Mouse (Mus musculus) hindbrain, postnatal 0 days (tissue): ENCODE results near the gene Sf3a2. TPM values are rescaled to one million over a fixed set of nuclear protein-coding genes. Genes with fewer than 3 reads are reported as not detected.

Experiments used
- ATAC-seq: fragments of 200-750 bp; cut with Nextera tagmentation; 2 replicates; pipeline ENCODE4 v1.8.0; 2017; ENCODE audit warnings: mild to moderate bottlenecking, moderate TSS enrichment, moderate library complexity
- DNase-seq: peaks from one replicate; pipeline ENCODE4 v3.0.0-alpha.2; 2015; ENCODE audit warnings: low spot score
- H3K27ac ChIP-seq: fragments of 300-500 bp; sonication (generic); 2 replicates; pipeline ENCODE4 v1.5.1; 2014; ENCODE audit warnings: mild to moderate bottlenecking
- H3K27me3 ChIP-seq: fragments of 300-500 bp; sonication (generic); 2 replicates; pipeline ENCODE4 v1.6.1; 2014; ENCODE audit warnings: low read length, mixed read lengths; ENCODE audit not compliant: insufficient read depth
- H3K36me3 ChIP-seq: fragments of 300-500 bp; sonication (generic); 2 replicates; pipeline ENCODE4 v1.6.1; 2014; ENCODE audit warnings: low read length, mixed read lengths; ENCODE audit not compliant: insufficient read depth
- H3K4me1 ChIP-seq: fragments of 300-500 bp; sonication (generic); 2 replicates; pipeline ENCODE4 v1.6.1; 2014; ENCODE audit warnings: antibody characterized with exemption, low read length, mixed read lengths; ENCODE audit not compliant: insufficient read depth
- H3K4me2 ChIP-seq: fragments of 300-500 bp; sonication (generic); 2 replicates; pipeline ENCODE4 v1.6.1; 2014; ENCODE audit warnings: low read depth, mild to moderate bottlenecking, low read length, moderate library complexity, mixed read lengths
- H3K4me3 ChIP-seq: fragments of 300-500 bp; sonication (generic); 2 replicates; pipeline ENCODE4 v1.5.1; 2014; ENCODE audit warnings: low read length
- H3K9ac ChIP-seq: fragments of 300-500 bp; sonication (generic); replicated peaks from 2 replicates; pipeline ENCODE4 v1.6.1; 2014; ENCODE audit warnings: mild to moderate bottlenecking, low read length, moderate library complexity, mixed read lengths
- H3K9me3 ChIP-seq: fragments of 300-500 bp; sonication (generic); 2 replicates; pipeline ENCODE4 v1.6.1; 2016; ENCODE audit warnings: low read length, mixed read lengths
- CTCF ChIP-seq: IDR thresholded peaks from 2 replicates; pipeline ENCODE4 v1.5.1; 2016; ENCODE audit warnings: antibody characterized with exemption, control low read depth, low read depth
- WGBS: fragments of 180-500 bp; shearing (Covaris S2); extraction: QIAGEN DNeasy Blood & Tissue Kit; methylation state at CpG from one replicate; pipeline ENCODE4 v1.1.7; 2014; 5-methylcytosine and 5-hydroxymethylcytosine counted together
- polyA plus RNA-seq: library from polyadenylated mRNA; unstranded; fragments of >200 nt; fragmentation: Nextera tagmentation; extraction: Ambion mirVana; gene quantifications from 2 replicates; pipeline ENCODE4 v1.2.1, GENCODE M21; 2015
- total RNA-seq: library from RNA; depleted of rRNA; stranded (reverse); fragments of >200 nt; gene quantifications from 2 replicates; pipeline ENCODE4 v1.2.3, GENCODE M21; 2014

The Sf3a2 gene
- total and polyA plus RNA-seq, 2 experiments from 2014 or later: 14.2 to 53.2 TPM

DNA sequence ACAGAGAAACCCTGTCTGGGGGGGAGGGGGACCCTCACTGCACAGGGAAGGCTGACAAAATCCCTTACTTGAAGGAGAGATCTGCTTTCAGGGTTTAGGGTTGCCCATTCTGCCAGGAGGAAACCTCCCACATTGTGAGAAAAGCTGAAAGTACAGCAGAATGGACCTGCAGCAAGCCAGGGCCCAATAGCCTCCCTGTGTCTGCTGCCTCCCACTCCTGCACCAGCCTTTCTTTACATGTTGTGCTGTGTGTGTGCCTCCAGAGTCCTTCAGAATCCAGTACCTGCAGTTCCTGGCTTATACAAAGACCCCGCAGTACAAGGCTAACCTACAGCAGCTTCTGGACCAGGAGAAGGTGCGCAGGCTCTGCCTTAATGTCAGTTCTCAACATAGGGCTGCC is 13.7 kb upstream of the Sf3a2 start:
- DNase-seq (no peak), ATAC-seq (no peak)
- 89% methylated on average over 2 of the region's 2 CpGs for WGBS
- Histone ChIP-seq H3K4me1 (no peaks in the 10 kb centered on the region), H3K27ac (no peak overlapping the region), H3K9ac (no peak overlapping the region), H3K36me3 (peaks cover 96% of the 10 kb centered on the region), H3K27me3 (no peaks in the 10 kb centered on the region), H3K9me3 (no peaks in the 10 kb centered on the region), H3K4me2 (no peak overlapping the region), H3K4me3 (no peak overlapping the region)
- TF ChIP-seq CTCF: no peak

- DNase-seq (no peak), ATAC-seq (no peak)
- Histone ChIP-seq H3K27ac (no peak overlapping the region), H3K27me3 (no peaks in the 10 kb centered on the region), H3K36me3 (peaks cover 93% of the 10 kb centered on the region), H3K9ac (no peak overlapping the region), H3K4me3 (no peak overlapping the region), H3K9me3 (no peaks in the 10 kb centered on the region), H3K4me2 (no peak overlapping the region), H3K4me1 (no peaks in the 10 kb centered on the region)
- 51% methylated on average over 12 of the region's 12 CpGs for WGBS
- no peak for TF ChIP-seq CTCF
Observed at GRCm38 (mm10) chr10:80784871-80785270, 13.1 kb upstream of the Sf3a2 start.

GRCm38 (mm10) chr10:80785963-80786362 is 12.0 kb upstream of the Sf3a2 start:
- Histone ChIP-seq H3K4me2 (no peak overlapping the region), H3K27me3 (no peaks in the 10 kb centered on the region), H3K9ac (no peak overlapping the region), H3K27ac (no peak overlapping the region), H3K36me3 (peaks cover 93% of the 10 kb centered on the region), H3K4me1 (no peaks in the 10 kb centered on the region), H3K9me3 (no peaks in the 10 kb centered on the region), H3K4me3 (no peak overlapping the region)
- DNase-seq (no peak), ATAC-seq (no peak)
- WGBS: 96% methylated on average over 11 of the region's 11 CpGs
- TF ChIP-seq CTCF: no peak

GRCm38 (mm10) chr10:80787517-80787916 is 10.5 kb upstream of the Sf3a2 start:
- H3K4me1 ChIP-seq: no peaks in the 10 kb centered on the region
- DNase-seq (no peak), ATAC-seq (no peak)
- H3K27ac ChIP-seq: no peak overlapping the region
- H3K9ac ChIP-seq: no peak overlapping the region
- no peak overlapping the region for H3K4me2 ChIP-seq
- no peak overlapping the region for H3K4me3 ChIP-seq
- WGBS: 93% methylated on average over 2 of the region's 2 CpGs
- H3K27me3 ChIP-seq: no peaks in the 10 kb centered on the region
- peaks cover 88% of the 10 kb centered on the region for H3K36me3 ChIP-seq
- TF ChIP-seq CTCF: no peak
- no peaks in the 10 kb centered on the region for H3K9me3 ChIP-seq

GRCm38 (mm10) chr10:80790761-80791404 is 7.1 kb upstream of the Sf3a2 start:
- ATAC-seq (no peak), DNase-seq (no peak)
- WGBS: 91% methylated on average over 19 of the region's 19 CpGs
- Histone ChIP-seq H3K4me1 (no peaks in the 10 kb centered on the region), H3K27ac (no peak overlapping the region), H3K9ac (no peak overlapping the region), H3K27me3 (no peaks in the 10 kb centered on the region), H3K4me2 (no peak overlapping the region), H3K4me3 (no peak overlapping the region), H3K36me3 (peaks cover 71% of the 10 kb centered on the region), H3K9me3 (no peaks in the 10 kb centered on the region)
- no peak for TF ChIP-seq CTCF

DNA sequence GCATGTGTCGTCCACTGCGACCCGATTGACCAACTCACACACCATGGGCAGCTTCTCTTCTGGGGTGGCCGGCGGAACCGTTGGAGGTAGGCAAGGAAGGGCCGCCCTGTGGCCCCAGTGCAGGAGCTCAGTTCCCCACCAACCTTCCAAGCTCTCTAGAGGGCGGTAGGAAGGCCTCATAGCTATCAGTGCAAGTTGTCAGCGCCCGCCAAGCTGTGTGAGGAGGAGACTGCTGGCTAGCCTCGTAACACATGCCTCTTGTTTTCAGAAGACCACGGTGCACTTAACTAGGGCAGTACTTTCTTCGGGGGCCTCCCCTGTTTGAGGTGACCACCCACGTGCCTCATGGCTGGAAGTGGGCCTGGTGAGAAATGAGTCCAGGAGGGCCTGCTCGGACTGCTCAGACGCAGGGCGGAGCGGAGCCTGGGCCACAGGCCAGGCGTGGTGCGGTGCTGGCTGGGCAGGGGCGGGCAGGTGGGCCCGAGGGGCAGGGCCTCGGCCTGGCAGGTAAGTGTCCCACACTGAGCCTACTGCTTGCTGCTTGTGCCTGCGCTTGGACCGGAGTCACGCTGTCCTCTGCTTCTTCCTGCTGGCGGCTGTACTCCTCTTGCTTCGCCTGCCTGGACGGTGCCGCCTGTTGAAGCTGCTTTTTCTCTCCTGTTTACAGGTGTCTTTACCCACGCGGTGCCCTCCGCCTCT is 6.4 kb upstream of the Sf3a2 start:
- Histone ChIP-seq H3K27me3 (no peaks in the 10 kb centered on the region), H3K4me2 (no peak overlapping the region), H3K9ac (no peak overlapping the region), H3K4me3 (no peak overlapping the region), H3K4me1 (peaks cover under 1% of the 10 kb centered on the region), H3K9me3 (no peaks in the 10 kb centered on the region), H3K27ac (peak overlapping the region; percentile 41), H3K36me3 (peaks cover 64% of the 10 kb centered on the region)
- DNase-seq (no peak), ATAC-seq (no peak)
- 79% methylated on average over 33 of the region's 33 CpGs for WGBS
- TF ChIP-seq CTCF: no peak
